Mouse (Mus musculus) bone marrow, adult 2 months (tissue): ENCODE measurements around the gene Pdzd7.

ENCODE experiments used
- CTCF ChIP-seq: fragments of 200-500 bp; IDR thresholded peaks from 2 replicates; pipeline ENCODE4 v1.5.1; 2011; ENCODE audit warnings: low read length, control low read depth; ENCODE audit not compliant: control insufficient read depth, insufficient read depth
- POLR2A ChIP-seq: fragments of 200-500 bp; IDR thresholded peaks from 2 replicates; pipeline ENCODE4 v1.6.1; 2011; ENCODE audit warnings: low read depth, mild to moderate bottlenecking, control low read depth, low read length, borderline replicate concordance; ENCODE audit not compliant: control insufficient read depth

DNA sequence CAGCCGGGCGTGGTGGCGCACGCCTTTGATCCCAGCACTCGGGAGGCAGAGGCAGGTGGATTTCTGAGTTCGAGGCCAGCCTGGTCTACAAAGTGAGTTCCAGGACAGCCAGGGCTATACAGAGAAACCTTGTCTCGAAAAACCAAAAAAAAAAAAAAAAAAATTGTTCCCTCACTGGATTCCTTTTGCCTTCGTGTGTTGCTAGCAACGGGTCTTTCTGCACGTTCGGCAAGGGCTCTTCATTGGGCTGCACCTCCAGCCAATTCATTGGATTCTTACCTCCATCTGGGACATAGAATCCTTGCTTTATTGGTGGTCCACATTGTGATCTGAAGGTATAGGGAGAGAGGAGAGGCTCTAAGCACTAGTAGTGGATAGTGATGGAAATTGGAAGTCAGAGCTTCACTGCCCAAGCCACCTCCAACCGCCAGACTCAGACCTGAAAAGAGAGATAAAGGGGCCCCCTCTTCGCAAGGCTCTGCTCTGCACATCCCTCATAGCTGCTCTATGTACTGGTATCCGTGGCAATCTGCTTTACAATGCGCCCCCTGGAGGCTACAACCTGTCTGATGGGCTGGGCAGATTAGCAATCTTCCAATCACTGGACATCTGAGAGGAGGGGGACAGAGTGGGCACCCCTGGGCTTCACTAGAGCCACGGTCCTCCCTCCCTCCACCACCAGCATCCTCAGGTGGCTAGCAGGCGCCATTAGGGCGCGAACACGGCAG is 18.2 kb upstream of the Pdzd7 start:
- TF ChIP-seq CTCF, result peak; percentile 72
- TF ChIP-seq POLR2A, result no peak
